Mouse (Mus musculus): Measurements from ENCODE around the gene Camk1. TPM values are rescaled to one million over a fixed set of nuclear protein-coding genes. Genes with fewer than 3 reads are reported as not detected.

Camk1 gene
- polyA plus RNA-seq, 1 experiment = 43.2 TPM

- Histone ChIP-seq H3K79me2 (ENCODE audit: control insufficient read depth, insufficient read depth) (peaks cover 13% of the 10 kb centered on the region), H3K27me3 (ENCODE audit: control insufficient read depth, insufficient read depth, insufficient read length) (no peaks in the 10 kb centered on the region), H3K36me3 (ENCODE audit: control insufficient read depth, insufficient read depth) (peaks cover 70% of the 10 kb centered on the region), H3K79me3 (ENCODE audit: low read depth) (peaks cover 7% of the 10 kb centered on the region), H3K4me3 (ENCODE audit: insufficient read depth, poor library complexity, severe bottlenecking) (no peak overlapping the region), H3ac (ENCODE audit: control insufficient read depth, insufficient read length, low read depth) (no peak overlapping the region)
- TF ChIP-seq FOSL1 (IDR thresholded peaks at IDR 0.05; ENCODE audit: insufficient read depth, low read length, poor library complexity, severe bottlenecking) = no peak
Measured at GRCm38 (mm10) chr6:113331721-113332120, 12.1 kb downstream of the Camk1 start.

- Histone ChIP-seq H3ac (ENCODE audit: control insufficient read depth, insufficient read length, low read depth) (no peak overlapping the region), H3K27me3 (ENCODE audit: control insufficient read depth, insufficient read depth, insufficient read length) (no peaks in the 10 kb centered on the region), H3K36me3 (ENCODE audit: control insufficient read depth, insufficient read depth) (peaks cover 65% of the 10 kb centered on the region), H3K79me2 (ENCODE audit: control insufficient read depth, insufficient read depth) (peaks cover 13% of the 10 kb centered on the region), H3K4me3 (ENCODE audit: insufficient read depth, poor library complexity, severe bottlenecking) (no peak overlapping the region), H3K79me3 (ENCODE audit: low read depth) (peaks cover 7% of the 10 kb centered on the region)
- TF ChIP-seq USF1 (IDR thresholded peaks at IDR 0.05; ENCODE audit: low read depth) (no peak), MAX (IDR thresholded peaks at IDR 0.05) (no peak), MYOG (IDR thresholded peaks at IDR 0.05; ENCODE audit: control insufficient read depth, extremely low read depth, insufficient read length) (no peak), CEBPB (IDR thresholded peaks at IDR 0.05; ENCODE audit: low read depth) (no peak), CTCF (IDR thresholded peaks at IDR 0.05; ENCODE audit: control insufficient read depth, insufficient read depth, insufficient read length) (no peak), FOSL1 (IDR thresholded peaks at IDR 0.05; ENCODE audit: insufficient read depth, low read length, poor library complexity, severe bottlenecking) (no peak), MYOD1 (IDR thresholded peaks at IDR 0.05; ENCODE audit: control insufficient read depth, insufficient read length, low read depth) (no peak)
Measured at GRCm38 (mm10) chr6:113330547-113330946, 13.2 kb downstream of the Camk1 start.

GRCm38 (mm10) chr6:113329396-113329795 is 14.4 kb downstream of the Camk1 start:
- no peak overlapping the region for H3ac ChIP-seq (ENCODE audit: control insufficient read depth, insufficient read length, low read depth)
- H3K36me3 ChIP-seq (ENCODE audit: control insufficient read depth, insufficient read depth) = peaks cover 65% of the 10 kb centered on the region
- TF ChIP-seq MYOG (IDR thresholded peaks at IDR 0.05; ENCODE audit: control insufficient read depth, extremely low read depth, insufficient read length) (no peak), CTCF (IDR thresholded peaks at IDR 0.05; ENCODE audit: control insufficient read depth, insufficient read depth, insufficient read length) (no peak), FOSL1 (IDR thresholded peaks at IDR 0.05; ENCODE audit: insufficient read depth, low read length, poor library complexity, severe bottlenecking) (no peak), MYOD1 (IDR thresholded peaks at IDR 0.05; ENCODE audit: control insufficient read depth, insufficient read length, low read depth) (no peak), USF1 (IDR thresholded peaks at IDR 0.05; ENCODE audit: low read depth) (no peak), CEBPB (IDR thresholded peaks at IDR 0.05; ENCODE audit: low read depth) (no peak), MAX (IDR thresholded peaks at IDR 0.05) (no peak)
- no peak overlapping the region for H3K4me3 ChIP-seq (ENCODE audit: insufficient read depth, poor library complexity, severe bottlenecking)
- H3K27me3 ChIP-seq (ENCODE audit: control insufficient read depth, insufficient read depth, insufficient read length) = no peaks in the 10 kb centered on the region
- peaks cover 7% of the 10 kb centered on the region for H3K79me3 ChIP-seq (ENCODE audit: low read depth)
- peaks cover 13% of the 10 kb centered on the region for H3K79me2 ChIP-seq (ENCODE audit: control insufficient read depth, insufficient read depth)

- Histone ChIP-seq H3K36me3 (ENCODE audit: control insufficient read depth, insufficient read depth) (peaks cover 70% of the 10 kb centered on the region), H3K79me2 (ENCODE audit: control insufficient read depth, insufficient read depth) (peaks cover 13% of the 10 kb centered on the region), H3K4me3 (ENCODE audit: insufficient read depth, poor library complexity, severe bottlenecking) (peak within 1 kb of the TSS; percentile 54), H3ac (ENCODE audit: control insufficient read depth, insufficient read length, low read depth) (peak within 1 kb of the TSS; percentile 79), H3K27me3 (ENCODE audit: control insufficient read depth, insufficient read depth, insufficient read length) (no peaks in the 10 kb centered on the region), H3K79me3 (ENCODE audit: low read depth) (peaks cover 7% of the 10 kb centered on the region)
- TF ChIP-seq MAX (IDR thresholded peaks at IDR 0.05) = no peak
- no peak for TF ChIP-seq CEBPB (IDR thresholded peaks at IDR 0.05; ENCODE audit: low read depth)
- no peak for TF ChIP-seq MYOD1 (IDR thresholded peaks at IDR 0.05; ENCODE audit: control insufficient read depth, insufficient read length, low read depth)
- TF ChIP-seq CTCF (IDR thresholded peaks at IDR 0.05; ENCODE audit: control insufficient read depth, insufficient read depth, insufficient read length) = no peak
- no peak for TF ChIP-seq MYOG (IDR thresholded peaks at IDR 0.05; ENCODE audit: control insufficient read depth, extremely low read depth, insufficient read length)
- TF ChIP-seq FOSL1 (IDR thresholded peaks at IDR 0.05; ENCODE audit: insufficient read depth, low read length, poor library complexity, severe bottlenecking) = no peak
- TF ChIP-seq USF1 (IDR thresholded peaks at IDR 0.05; ENCODE audit: low read depth) = no peak
Measured at GRCm38 (mm10) chr6:113326533-113327315, 17.1 kb downstream of the Camk1 start, which contains the start of gene Ogg1. Ogg1 (plus strand) TSS chr6:113326972.

GRCm38 (mm10) chr6:113315972-113316371 is 27.8 kb downstream of the Camk1 start:
- Histone ChIP-seq H3K79me3 (ENCODE audit: low read depth) (peaks cover 29% of the 10 kb centered on the region), H3ac (ENCODE audit: control insufficient read depth, insufficient read length, low read depth) (no peak overlapping the region), H3K79me2 (ENCODE audit: control insufficient read depth, insufficient read depth) (peaks cover 49% of the 10 kb centered on the region), H3K36me3 (ENCODE audit: control insufficient read depth, insufficient read depth) (peaks cover 78% of the 10 kb centered on the region), H3K27me3 (ENCODE audit: control insufficient read depth, insufficient read depth, insufficient read length) (no peaks in the 10 kb centered on the region), H3K4me3 (ENCODE audit: insufficient read depth, poor library complexity, severe bottlenecking) (no peak overlapping the region)
- TF ChIP-seq CTCF (IDR thresholded peaks at IDR 0.05; ENCODE audit: control insufficient read depth, insufficient read depth, insufficient read length) (no peak), USF1 (IDR thresholded peaks at IDR 0.05; ENCODE audit: low read depth) (no peak), MYOD1 (IDR thresholded peaks at IDR 0.05; ENCODE audit: control insufficient read depth, insufficient read length, low read depth) (no peak), FOSL1 (IDR thresholded peaks at IDR 0.05; ENCODE audit: insufficient read depth, low read length, poor library complexity, severe bottlenecking) (no peak), MAX (IDR thresholded peaks at IDR 0.05) (no peak), CEBPB (IDR thresholded peaks at IDR 0.05; ENCODE audit: low read depth) (no peak), MYOG (IDR thresholded peaks at IDR 0.05; ENCODE audit: control insufficient read depth, extremely low read depth, insufficient read length) (no peak)

Data from C2C12 (cell line).